Mouse (Mus musculus) 416B (cell line): ENCODE measurements at regions not wholly inside any gene's neighbourhood (a gene's known extent, or its start where the extent isn't known, plus 50 kb on each side); places are given as distances from the start of the nearest gene placed in this dataset.

Experiments used
- DNase-seq: peaks from one replicate; pipeline ENCODE4 v3.0.0; 2011; ENCODE audit warnings: low read depth

- DNase-seq, result no peak
Measured at GRCm38 (mm10) chr2:143305747-143306570, 227.7 kb downstream of the Otor start.

DNA sequence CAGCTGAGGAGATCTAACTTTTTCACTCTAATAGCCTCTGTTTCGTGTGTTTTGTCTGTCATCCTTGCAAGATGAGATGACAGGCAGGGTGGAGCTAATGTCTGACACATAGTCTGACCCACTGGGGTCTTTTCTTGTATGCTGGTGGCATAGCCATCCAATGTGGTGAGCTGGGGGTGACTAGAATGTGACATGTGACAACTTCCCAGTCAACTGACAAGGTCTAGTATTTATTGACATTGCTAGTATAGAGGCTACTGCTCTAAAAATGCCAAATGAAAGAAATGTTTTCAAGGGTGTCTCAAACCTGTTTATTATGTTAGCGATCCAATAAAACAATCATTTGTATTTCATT, 228.3 kb downstream of the Otor start:
- no peak for DNase-seq

- no peak for DNase-seq
Measured at GRCm38 (mm10) chr2:143325486-143325885, 220.5 kb upstream of the Pcsk2 start.

GRCm38 (mm10) chr2:143332071-143332470, 213.9 kb upstream of the Pcsk2 start:
- no peak for DNase-seq

- no peak for DNase-seq
Measured at GRCm38 (mm10) chr2:143340364-143340763, 205.6 kb upstream of the Pcsk2 start.

DNA sequence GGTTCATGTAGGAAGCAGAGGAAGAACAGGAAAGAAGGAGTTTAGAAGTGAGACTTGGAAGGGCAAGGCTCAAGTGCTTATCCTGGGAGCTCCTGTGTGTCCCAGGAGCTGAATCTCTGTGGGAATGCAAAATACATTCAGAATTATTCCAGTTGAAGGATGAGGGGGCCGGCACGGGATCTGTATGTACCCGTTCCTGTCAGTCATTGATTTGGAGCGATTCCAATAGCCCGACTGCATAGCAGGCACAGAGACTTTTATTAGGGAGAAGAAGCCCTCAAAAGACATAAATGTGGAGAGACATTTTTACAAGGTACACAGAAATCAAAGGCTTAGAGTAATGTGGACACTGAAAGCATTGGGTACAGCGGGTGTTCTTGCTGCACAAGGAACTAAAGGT, 181.8 kb upstream of the Pcsk2 start:
- no peak for DNase-seq

DNA sequence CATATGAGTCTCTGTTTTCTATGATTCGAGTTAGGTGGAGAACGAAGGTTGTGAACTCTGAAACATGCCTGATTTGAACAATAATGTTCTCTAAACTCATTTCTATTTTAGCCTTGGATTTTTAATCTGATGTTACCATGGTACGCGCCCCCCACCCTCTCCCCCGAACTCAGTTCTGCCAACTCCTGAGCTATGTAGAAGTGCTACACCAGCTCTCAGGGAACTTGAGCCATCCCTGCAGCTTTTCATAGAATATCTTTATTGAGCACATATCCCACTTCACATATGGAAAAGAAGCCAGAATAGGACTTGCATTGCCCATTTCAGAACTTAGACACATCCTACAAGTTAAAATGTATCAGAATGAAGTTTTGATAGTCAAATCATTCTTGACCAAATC, 180.0 kb upstream of the Pcsk2 start:
- no peak for DNase-seq
